13 mouse cellular contexts compared by ENCODE assay signal in genomic region chr1:194742901-194743422, GRCm38 (mm10).
DNase-seq lines count a peak whose midpoint lies in the region; ATAC-seq lines count a peak whose summit lies in the region.
"Had no signal": no experiment of that assay in that cellular context is flagged by ENCODE, and none has a peak within 500 bp of the region (broad histone marks: within the 10 kb centered on the region; RNA-seq: fewer than 3 reads in every experiment).

No protein-coding gene starts in this region.

- peaks cover 52% of the 10 kb centered on the region for H3K4me1 ChIP-seq in heart, embryonic 13.5 days

- DNase-seq in heart, postnatal 4 days: no peak
- peak; percentile 15 for DNase-seq in retina, postnatal 1 day
- no peak for DNase-seq in retina, embryonic 14.5 days (ENCODE audit: low spot score)
- peak; percentile 22 to 50 for DNase-seq in layer of hippocampus, adult 18-20 months (ENCODE audit: low spot score in 2 of 2)
- DNase-seq in telencephalon, adult 2 months (ENCODE audit: low read depth, low spot score): peak; percentile 58
- DNase-seq in thymus, postnatal 10 days (ENCODE audit: low spot score in 2 of 2): no peak
- DNase-seq: kidney, adult 2 months; liver; thymus, adult 2 months had no signal

- H3K9me3 ChIP-seq in heart, embryonic 13.5 days: no peaks in the 10 kb centered on the region
- H3K9me3 ChIP-seq: embryonic facial prominence, embryonic 13.5 days had no signal

- no peak overlapping the region for H3K9ac ChIP-seq in heart, embryonic 13.5 days
- H3K9ac ChIP-seq: embryonic facial prominence, embryonic 13.5 days had no signal

- H3K27ac ChIP-seq in heart, embryonic 13.5 days (replicated peaks): peak overlapping the region; percentile 2
- H3K27ac ChIP-seq: embryonic facial prominence, embryonic 13.5 days had no signal

- H3K4me3 ChIP-seq in heart, embryonic 13.5 days: no peak overlapping the region
- H3K4me3 ChIP-seq: embryonic facial prominence, embryonic 13.5 days had no signal

- no peaks in the 10 kb centered on the region for H3K27me3 ChIP-seq in heart, embryonic 13.5 days (replicated peaks)
- H3K27me3 ChIP-seq: embryonic facial prominence, embryonic 13.5 days had no signal

- H3K36me3 ChIP-seq in heart, embryonic 13.5 days: no peaks in the 10 kb centered on the region
- H3K36me3 ChIP-seq: embryonic facial prominence, embryonic 13.5 days had no signal

- no peak for ATAC-seq in heart, embryonic 13.5 days (ENCODE audit: extremely low read depth, insufficient number of reproducible peaks, low FRiP score, low TSS enrichment)
- no peak for ATAC-seq in megakaryocyte progenitor cell, adult 5-6 weeks (replicated peaks; ENCODE audit: poor library complexity)
- ATAC-seq: CD4-positive, CD25-positive, alpha-beta regulatory T cell, adult 4 months had no signal

- H3K4me2 ChIP-seq in heart, embryonic 13.5 days: no peak overlapping the region
- H3K4me2 ChIP-seq: embryonic facial prominence, embryonic 13.5 days had no signal

- WGBS in heart, embryonic 13.5 days: 24% methylated on average over 2 of the region's 2 CpGs

Comparison
In these comparisons a context has a peak if more than half of its experiments do, and no peak if none do; other contexts are left out.
1. DNase-seq: peak in retina, postnatal 1 day (single experiment), layer of hippocampus, adult 18-20 months (2 of 2) and telencephalon, adult 2 months (single experiment); none in heart, postnatal 4 days (single experiment), retina, embryonic 14.5 days (single experiment) and thymus, postnatal 10 days (0 of 2).